Mouse (Mus musculus): ENCODE data around the gene Chrna9. TPM values are rescaled to one million over a fixed set of nuclear protein-coding genes. Genes with fewer than 3 reads are reported as not detected.

Chrna9 gene
- polyA plus RNA-seq, 1 experiment from 2014 or later: not detected

- no peak for ATAC-seq (ENCODE audit: low FRiP score, low TSS enrichment)
- DNase-seq: no peak
- H3K4me2 ChIP-seq (ENCODE audit: low read length): no peak overlapping the region
- H3K4me3 ChIP-seq (replicated peaks; ENCODE audit: low read depth, low read length): no peak overlapping the region
- no peaks in the 10 kb centered on the region for H3K9me3 ChIP-seq (ENCODE audit: control insufficient read depth, low read length)
- no peak overlapping the region for H3K9ac ChIP-seq (replicated peaks; ENCODE audit: low read length)
- H3K36me3 ChIP-seq (ENCODE audit: control insufficient read depth, insufficient read depth, low read length): no peaks in the 10 kb centered on the region
- 78% methylated on average over 4 of the region's 4 CpGs for WGBS
- no peaks in the 10 kb centered on the region for H3K27me3 ChIP-seq (ENCODE audit: control insufficient read depth, insufficient read depth, low read length)
- H3K4me1 ChIP-seq (ENCODE audit: control insufficient read depth, insufficient read depth, low read length): no peaks in the 10 kb centered on the region
- no peak overlapping the region for H3K27ac ChIP-seq (replicated peaks; ENCODE audit: low read depth, low read length)
These were observed 6.4 kb downstream of the Chrna9 start for GRCm38 (mm10) chr5:65941145-65941544.

DNA sequence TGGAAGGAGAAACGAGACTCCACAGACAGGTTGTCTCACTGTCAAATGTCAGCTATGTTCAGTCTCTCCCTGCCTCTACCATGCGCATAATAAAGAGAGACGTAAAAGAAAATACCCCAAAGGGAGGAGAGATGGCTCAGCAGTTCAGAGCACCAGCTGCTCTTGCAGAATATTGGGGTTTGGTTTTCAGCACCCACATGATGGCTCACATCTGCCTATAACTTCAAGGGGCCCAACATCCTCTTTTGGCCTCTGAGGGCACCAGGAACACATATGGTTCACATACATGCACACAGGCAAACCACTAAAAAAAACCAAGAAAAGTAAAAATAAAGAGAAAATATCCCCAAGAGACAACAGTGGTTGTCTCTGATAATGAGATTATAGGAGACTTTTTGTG, 15.1 kb downstream of the Chrna9 start:
- H3K9me3 ChIP-seq (ENCODE audit: control insufficient read depth, low read length): no peaks in the 10 kb centered on the region
- ATAC-seq (ENCODE audit: low FRiP score, low TSS enrichment): no peak
- peak overlapping the region; percentile 96 for H3K27ac ChIP-seq (replicated peaks; ENCODE audit: low read depth, low read length)
- peaks cover 12% of the 10 kb centered on the region for H3K4me1 ChIP-seq (ENCODE audit: control insufficient read depth, insufficient read depth, low read length)
- H3K4me2 ChIP-seq (ENCODE audit: low read length): peak overlapping the region; percentile 52
- H3K27me3 ChIP-seq (ENCODE audit: control insufficient read depth, insufficient read depth, low read length): no peaks in the 10 kb centered on the region
- H3K9ac ChIP-seq (replicated peaks; ENCODE audit: low read length): no peak overlapping the region
- no peaks in the 10 kb centered on the region for H3K36me3 ChIP-seq (ENCODE audit: control insufficient read depth, insufficient read depth, low read length)
- no peak overlapping the region for H3K4me3 ChIP-seq (replicated peaks; ENCODE audit: low read depth, low read length)
- WGBS: 3% methylated on average over 3 of the region's 3 CpGs
- DNase-seq: peak; percentile 33

DNA sequence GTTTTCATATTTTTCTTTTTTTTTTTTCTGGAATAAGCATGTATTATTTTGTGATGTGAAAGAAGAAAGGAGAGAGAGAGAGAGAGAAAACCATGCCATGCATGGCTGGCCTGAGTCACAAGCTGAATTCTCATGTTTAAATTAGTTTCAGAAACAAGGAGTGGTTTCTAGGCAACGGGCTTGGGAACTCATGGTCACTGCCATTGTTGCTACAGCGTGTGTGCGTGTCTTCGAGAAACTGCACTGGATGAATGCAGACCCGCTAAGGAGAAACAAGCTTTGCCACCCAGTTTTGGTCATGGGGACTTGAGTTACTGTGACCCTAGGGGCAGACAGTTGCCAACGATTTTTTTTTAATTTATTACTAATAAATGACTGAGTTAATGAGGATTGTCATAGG, 15.5 kb downstream of the Chrna9 start:
- ATAC-seq (ENCODE audit: low FRiP score, low TSS enrichment) (peak; percentile 87), DNase-seq (peak; percentile 92)
- no peaks in the 10 kb centered on the region for H3K27me3 ChIP-seq (ENCODE audit: control insufficient read depth, insufficient read depth, low read length)
- peak overlapping the region; percentile 44 for H3K9ac ChIP-seq (replicated peaks; ENCODE audit: low read length)
- peaks cover 14% of the 10 kb centered on the region for H3K4me1 ChIP-seq (ENCODE audit: control insufficient read depth, insufficient read depth, low read length)
- H3K36me3 ChIP-seq (ENCODE audit: control insufficient read depth, insufficient read depth, low read length): no peaks in the 10 kb centered on the region
- H3K4me2 ChIP-seq (ENCODE audit: low read length): peak overlapping the region; percentile 52
- peak overlapping the region; percentile 96 for H3K27ac ChIP-seq (replicated peaks; ENCODE audit: low read depth, low read length)
- WGBS: under 1% methylated on average over 6 of the region's 6 CpGs
- H3K4me3 ChIP-seq (replicated peaks; ENCODE audit: low read depth, low read length): no peak overlapping the region
- no peaks in the 10 kb centered on the region for H3K9me3 ChIP-seq (ENCODE audit: control insufficient read depth, low read length)

DNA sequence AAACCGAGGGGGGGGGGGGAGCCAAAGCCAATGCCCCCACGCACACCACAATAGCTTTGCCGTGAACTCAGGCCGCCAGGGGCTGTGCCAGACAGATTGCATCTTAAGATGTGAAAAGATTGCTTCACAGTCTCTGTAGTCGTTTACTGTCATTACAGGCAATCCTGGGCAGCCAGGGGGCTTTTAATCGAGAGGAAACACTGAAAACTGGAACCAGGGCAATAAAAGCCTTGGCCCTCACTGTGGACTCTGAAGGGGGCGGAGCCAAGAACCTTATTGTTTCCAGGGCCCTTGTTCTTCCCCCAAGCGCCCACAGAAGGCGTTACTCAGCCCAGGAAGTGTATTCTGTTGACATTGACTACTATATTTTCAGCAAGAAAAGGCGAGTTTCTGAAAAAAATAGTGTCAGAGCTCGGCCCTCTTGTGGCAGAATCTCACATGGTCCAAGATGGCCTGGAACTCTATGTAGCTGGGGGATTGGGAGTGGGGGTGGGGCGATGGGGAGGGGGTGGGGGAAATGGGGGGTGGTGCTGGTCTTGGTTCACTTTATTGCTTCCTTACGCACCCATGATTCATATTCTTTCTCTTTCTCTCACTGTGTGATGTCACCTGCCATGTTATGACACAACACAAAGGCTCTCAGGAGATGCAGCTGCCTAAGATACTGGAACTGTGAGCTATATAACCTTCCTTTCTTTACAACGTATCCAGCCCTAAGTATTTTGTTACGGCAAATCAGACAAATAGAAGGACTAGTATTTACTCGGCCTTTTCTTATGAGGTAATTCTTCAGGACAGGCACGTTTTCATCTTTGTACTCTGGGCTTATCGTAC, 16.2 kb downstream of the Chrna9 start:
- H3K27me3 ChIP-seq (ENCODE audit: control insufficient read depth, insufficient read depth, low read length): no peaks in the 10 kb centered on the region
- H3K4me3 ChIP-seq (replicated peaks; ENCODE audit: low read depth, low read length): no peak overlapping the region
- H3K36me3 ChIP-seq (ENCODE audit: control insufficient read depth, insufficient read depth, low read length): no peaks in the 10 kb centered on the region
- ATAC-seq (ENCODE audit: low FRiP score, low TSS enrichment): peak; percentile 71
- no peaks in the 10 kb centered on the region for H3K9me3 ChIP-seq (ENCODE audit: control insufficient read depth, low read length)
- 27% methylated on average over 18 of the region's 18 CpGs for WGBS
- H3K27ac ChIP-seq (replicated peaks; ENCODE audit: low read depth, low read length): peak overlapping the region; percentile 96
- peaks cover 18% of the 10 kb centered on the region for H3K4me1 ChIP-seq (ENCODE audit: control insufficient read depth, insufficient read depth, low read length)
- peak; percentile 81 for DNase-seq
- H3K4me2 ChIP-seq (ENCODE audit: low read length): peak overlapping the region; percentile 52
- H3K9ac ChIP-seq (replicated peaks; ENCODE audit: low read length): peak overlapping the region; percentile 44

DNA sequence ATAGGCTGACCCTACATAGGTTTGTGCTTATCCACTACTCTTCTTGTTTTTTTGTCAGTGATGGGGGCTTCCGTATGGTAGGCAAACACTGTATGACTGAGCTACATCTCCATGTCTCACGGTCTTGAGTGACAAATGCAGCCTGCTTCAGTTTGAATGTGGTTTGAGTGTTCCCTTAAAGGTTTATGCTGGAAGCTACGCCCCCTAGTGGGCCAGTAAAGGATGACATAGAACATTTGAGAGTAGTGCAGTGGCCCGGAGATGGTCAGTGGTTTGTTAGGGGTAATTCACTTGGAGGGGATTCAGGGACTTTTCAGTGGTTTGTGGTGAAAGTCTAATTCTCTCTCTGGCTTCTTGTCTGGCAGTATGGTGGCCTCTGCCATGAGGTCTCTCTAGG, 16.8 kb downstream of the Chrna9 start:
- Histone ChIP-seq H3K4me3 (replicated peaks; ENCODE audit: low read depth, low read length) (no peak overlapping the region), H3K27me3 (ENCODE audit: control insufficient read depth, insufficient read depth, low read length) (no peaks in the 10 kb centered on the region), H3K9ac (replicated peaks; ENCODE audit: low read length) (no peak overlapping the region), H3K4me2 (ENCODE audit: low read length) (no peak overlapping the region), H3K4me1 (ENCODE audit: control insufficient read depth, insufficient read depth, low read length) (peaks cover 18% of the 10 kb centered on the region), H3K9me3 (ENCODE audit: control insufficient read depth, low read length) (no peaks in the 10 kb centered on the region), H3K36me3 (ENCODE audit: control insufficient read depth, insufficient read depth, low read length) (no peaks in the 10 kb centered on the region), H3K27ac (replicated peaks; ENCODE audit: low read depth, low read length) (peak overlapping the region; percentile 96)
- ATAC-seq (ENCODE audit: low FRiP score, low TSS enrichment) (no peak), DNase-seq (no peak)
- 72% methylated on average over 4 of the region's 4 CpGs for WGBS

DNA sequence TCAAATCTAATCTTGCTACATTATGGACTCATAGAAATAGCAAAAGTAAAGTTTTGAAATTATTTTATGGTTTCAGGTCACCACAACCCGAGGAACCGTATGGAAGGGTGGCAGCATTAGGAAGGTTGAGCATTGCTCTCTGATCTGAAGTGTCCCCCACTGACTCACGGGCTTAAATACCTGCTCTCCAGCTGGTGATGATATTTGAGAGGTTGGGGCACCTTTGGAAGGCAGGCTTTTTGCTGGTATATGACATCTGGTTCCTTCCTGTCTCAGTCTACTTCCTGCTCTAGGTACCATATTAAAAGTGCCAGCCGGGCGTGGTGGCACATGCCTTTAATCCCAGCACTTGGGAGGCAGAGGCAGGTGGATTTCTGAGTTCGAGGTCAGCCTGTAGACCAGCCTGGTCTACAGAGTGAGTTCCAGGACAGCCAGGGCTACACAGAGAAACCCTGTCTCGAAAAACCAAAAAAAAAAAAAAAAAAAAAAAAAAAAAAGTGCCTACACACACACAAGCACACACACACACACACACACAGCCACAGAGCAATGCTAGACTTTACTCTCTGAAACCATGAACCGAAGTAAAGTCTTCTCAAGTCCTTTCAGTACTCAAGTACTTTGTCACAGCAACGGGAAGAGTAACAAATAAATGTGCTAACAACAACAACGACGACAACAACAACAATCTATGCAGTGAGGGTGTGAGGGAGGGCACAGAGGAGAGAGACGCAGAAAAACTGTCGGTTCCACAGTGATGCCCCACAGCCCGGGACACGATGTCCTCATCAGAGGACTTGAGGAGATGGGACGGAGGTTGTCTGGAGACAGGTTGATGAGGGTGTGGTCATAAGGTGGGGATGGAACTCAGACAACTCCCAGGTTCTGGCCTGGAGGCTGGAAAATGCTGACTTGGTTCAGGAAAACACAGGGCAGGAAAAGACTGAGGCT, 19.7 kb downstream of the Chrna9 start:
- H3K9me3 ChIP-seq (ENCODE audit: control insufficient read depth, low read length): no peaks in the 10 kb centered on the region
- ATAC-seq (ENCODE audit: low FRiP score, low TSS enrichment): no peak
- H3K36me3 ChIP-seq (ENCODE audit: control insufficient read depth, insufficient read depth, low read length): no peaks in the 10 kb centered on the region
- no peak overlapping the region for H3K9ac ChIP-seq (replicated peaks; ENCODE audit: low read length)
- WGBS: 95% methylated on average over 16 of the region's 16 CpGs
- no peak overlapping the region; the same call in 1 of the 2 replicates for H3K4me2 ChIP-seq (ENCODE audit: low read length)
- no peaks in the 10 kb centered on the region for H3K27me3 ChIP-seq (ENCODE audit: control insufficient read depth, insufficient read depth, low read length)
- H3K4me3 ChIP-seq (replicated peaks; ENCODE audit: low read depth, low read length): no peak overlapping the region
- H3K27ac ChIP-seq (replicated peaks; ENCODE audit: low read depth, low read length): peak overlapping the region; percentile 65
- no peak for DNase-seq
- peaks cover 18% of the 10 kb centered on the region for H3K4me1 ChIP-seq (ENCODE audit: control insufficient read depth, insufficient read depth, low read length)

- H3K9ac ChIP-seq (replicated peaks; ENCODE audit: low read length): no peak overlapping the region
- WGBS: 40% methylated on average over 23 of the region's 23 CpGs
- H3K27me3 ChIP-seq (ENCODE audit: control insufficient read depth, insufficient read depth, low read length): no peaks in the 10 kb centered on the region
- H3K27ac ChIP-seq (replicated peaks; ENCODE audit: low read depth, low read length): peak overlapping the region; percentile 65
- DNase-seq (peak; percentile 81), ATAC-seq (ENCODE audit: low FRiP score, low TSS enrichment) (no peak)
- H3K4me1 ChIP-seq (ENCODE audit: control insufficient read depth, insufficient read depth, low read length): peaks cover 10% of the 10 kb centered on the region; the same call in 1 of the 2 replicates
- H3K4me2 ChIP-seq (ENCODE audit: low read length): peak overlapping the region; percentile 47
- peak overlapping the region; percentile 15; the same call in 1 of the 2 replicates for H3K4me3 ChIP-seq (replicated peaks; ENCODE audit: low read depth, low read length)
- H3K9me3 ChIP-seq (ENCODE audit: control insufficient read depth, low read length): no peaks in the 10 kb centered on the region
- no peaks in the 10 kb centered on the region for H3K36me3 ChIP-seq (ENCODE audit: control insufficient read depth, insufficient read depth, low read length)
These were observed 20.8 kb downstream of the Chrna9 start for GRCm38 (mm10) chr5:65955343-65956143.

Measured in midbrain, embryonic 14.5 days (tissue).